ENCODE assay signal across 8 mouse cellular contexts in genomic region chr15:99295484-99295981, GRCm38 (mm10). TPM values are rescaled to one million over a fixed set of nuclear protein-coding genes. Genes with fewer than 3 reads are reported as not detected.
A peak's percentile ranks its signal among the peaks of the same experiment; 100 is the strongest.
DNase-seq lines count a peak whose midpoint lies in the region; ATAC-seq and TF ChIP-seq lines count a peak whose summit lies in the region.

Gene Fam186b, minus strand, starts transcription at chr15:99295888.

- no peaks in the 10 kb centered on the region for H3K36me3 ChIP-seq in limb, embryonic 11.5 days (ENCODE audit: control insufficient read depth, insufficient read depth, low read length)
- H3K36me3 ChIP-seq in midbrain, embryonic 16.5 days (ENCODE audit: control insufficient read depth, insufficient read depth, low read length) = no peaks in the 10 kb centered on the region

- no peak for TF ChIP-seq POLR2A in cortical plate, adult 2 months (IDR thresholded peaks at IDR 0.05; ENCODE audit: extremely low read depth, insufficient read depth, low read length)

- peak; percentile 15 for ATAC-seq in limb, embryonic 11.5 days (ENCODE audit: insufficient number of reproducible peaks, low FRiP score, low TSS enrichment, low read depth)
- peak; percentile 63 for ATAC-seq in midbrain, embryonic 16.5 days

- peak within 1 kb of the TSS; percentile 74; the same call in 1 of the 2 replicates for H3K27ac ChIP-seq in cortical plate, adult 2 months (ENCODE audit: insufficient read depth, low read length)
- H3K27ac ChIP-seq in limb, embryonic 11.5 days (replicated peaks; ENCODE audit: low read depth, low read length) = peak within 1 kb of the TSS; percentile 88
- peak within 1 kb of the TSS; percentile 94 for H3K27ac ChIP-seq in midbrain, embryonic 16.5 days (ENCODE audit: low read length)

- H3K27me3 ChIP-seq in limb, embryonic 11.5 days (ENCODE audit: control insufficient read depth, insufficient read depth, low read length) = no peaks in the 10 kb centered on the region
- H3K27me3 ChIP-seq in midbrain, embryonic 16.5 days (ENCODE audit: control insufficient read depth, insufficient read depth, low read depth, low read length) = no peaks in the 10 kb centered on the region

- no peak for TF ChIP-seq CTCF in cortical plate, adult 2 months (IDR thresholded peaks at IDR 0.05; ENCODE audit: extremely low read depth, insufficient read depth, low read length)

- no peaks in the 10 kb centered on the region for H3K9me3 ChIP-seq in limb, embryonic 11.5 days (ENCODE audit: control insufficient read depth, low read length)
- H3K9me3 ChIP-seq in midbrain, embryonic 16.5 days (replicated peaks; ENCODE audit: control insufficient read depth, low read length, poor library complexity, severe bottlenecking) = no peaks in the 10 kb centered on the region

- peak; percentile 56 for DNase-seq in left cerebral cortex, postnatal 4 days
- no peak for DNase-seq in left cerebral cortex, adult 11 months (ENCODE audit: low spot score)
- DNase-seq in Muller cell, postnatal 12 days (ENCODE audit: inconsistent ontology term) = peak; percentile 41
- DNase-seq in heart, postnatal 36 days = peak; percentile 27 to 54
- peak; percentile 53 for DNase-seq in limb, embryonic 11.5 days (ENCODE audit: low spot score)
- DNase-seq in T-cell, adult 2 months (ENCODE audit: low spot score) = no peak

- WGBS in limb, embryonic 11.5 days = under 1% methylated on average over 13 of the region's 17 CpGs
- WGBS in midbrain, embryonic 16.5 days = 4% methylated on average over 12 of the region's 17 CpGs

- H3K4me2 ChIP-seq in limb, embryonic 11.5 days (ENCODE audit: low read depth, severe bottlenecking) = peak within 1 kb of the TSS; percentile 58
- peak within 1 kb of the TSS; percentile 81 for H3K4me2 ChIP-seq in midbrain, embryonic 16.5 days (ENCODE audit: low read length)

- peak within 1 kb of the TSS; percentile 78 for H3K9ac ChIP-seq in limb, embryonic 11.5 days (ENCODE audit: low read length)
- peak within 1 kb of the TSS; percentile 85 for H3K9ac ChIP-seq in midbrain, embryonic 16.5 days (ENCODE audit: low read depth, low read length)

- H3K4me3 ChIP-seq in cortical plate, adult 2 months (ENCODE audit: insufficient read depth, low read length) = peak within 1 kb of the TSS; percentile 91
- H3K4me3 ChIP-seq in limb, embryonic 11.5 days (ENCODE audit: low read depth, low read length) = peak within 1 kb of the TSS; percentile 67
- peak within 1 kb of the TSS; percentile 82 for H3K4me3 ChIP-seq in midbrain, embryonic 16.5 days (ENCODE audit: low read depth, low read length)

- peaks cover 3% of the 10 kb centered on the region for H3K4me1 ChIP-seq in cortical plate, adult 2 months (ENCODE audit: control insufficient read depth, insufficient read depth, low read length)
- peaks cover 6% of the 10 kb centered on the region; the same call in 1 of the 2 replicates for H3K4me1 ChIP-seq in limb, embryonic 11.5 days (ENCODE audit: control insufficient read depth, insufficient read depth, low read length)
- H3K4me1 ChIP-seq in midbrain, embryonic 16.5 days (ENCODE audit: control insufficient read depth, insufficient read depth, low read length) = peaks cover 20% of the 10 kb centered on the region

- intact Hi-C loops in left cerebral cortex, postnatal 4 days (cut with DNase I) = no loop called here
- intact Hi-C loops in heart, postnatal 36 days (cut with DNase I) = no loop called here

RNA-seq across cellular contexts. Expression of gene Fam186b, which starts in this region (rescaled TPM):
- total RNA-seq in left cerebral cortex, postnatal 4 days (2021) = 1 to 10 TPM in 1 of 2 experiments, under 1 TPM in 1; 0.64 to 1.3 TPM
- 0.69 and 1.1 TPM in 2 replicates for polyA plus RNA-seq in cortical plate, adult 2 months (2012; rRNA removed)
- not detected for total RNA-seq in heart, postnatal 36 days (2021)
- polyA plus RNA-seq in limb, embryonic 11.5 days (2014; fragmentation: Nextera tagmentation; extraction: Ambion mirVana) = not detected in 2 replicates
- 0.53 and 0.73 TPM in 2 replicates for polyA plus RNA-seq in midbrain, embryonic 16.5 days (2015; fragmentation: Nextera tagmentation; extraction: Ambion mirVana)

Comparison
In these comparisons a context has a peak if more than half of its experiments do, and no peak if none do; other contexts are left out.
1. DNase-seq: peak in left cerebral cortex, postnatal 4 days (single experiment) and Muller cell, postnatal 12 days (single experiment); none in left cerebral cortex, adult 11 months (single experiment) and T-cell, adult 2 months (single experiment).
2. Peak in DNase-seq in heart, postnatal 36 days; RNA of the gene not detected or under 1 TPM.
3. Peak in DNase-seq, ATAC-seq, H3K4me3 ChIP-seq, H3K27ac ChIP-seq, H3K9ac ChIP-seq and H3K4me2 ChIP-seq in limb, embryonic 11.5 days; RNA of the gene not detected or under 1 TPM.
4. Peak in ATAC-seq, H3K4me3 ChIP-seq, H3K27ac ChIP-seq, H3K9ac ChIP-seq and H3K4me2 ChIP-seq in midbrain, embryonic 16.5 days; RNA of the gene not detected or under 1 TPM.
5. Peak in every context shown above with its lines, with median percentiles within 50 percentile points of each other: H3K27ac ChIP-seq and H3K4me3 ChIP-seq.